Mouse (Mus musculus) liver, embryonic 11.5 days (tissue): ENCODE data around the gene Bag2. TPM values are rescaled to one million over a fixed set of nuclear protein-coding genes. Genes with fewer than 3 reads are reported as not detected.

Source experiments
- polyA plus RNA-seq: library from polyadenylated mRNA; unstranded; fragments of >200 nt; fragmentation: Nextera tagmentation; extraction: Ambion mirVana; gene quantifications from 2 replicates; pipeline ENCODE4 v1.2.1, GENCODE M21; 2014

Gene Bag2
- polyA plus RNA-seq, 1 experiment from 2014 or later: 103 TPM

Other genes with a start within 250 kb of the Bag2 start
- gene Prim2, start 88.0 kb downstream of the Bag2 start, polyA plus RNA-seq: 62.7 and 65.4 TPM in 2 replicates
- gene Rab23, start 37.9 kb downstream of the Bag2 start, polyA plus RNA-seq: 10.1 and 11.6 TPM in 2 replicates
- gene Zfp451, start 56.8 kb upstream of the Bag2 start, polyA plus RNA-seq: 20.4 and 24.7 TPM in 2 replicates
- 2.3 and 2.4 TPM in 2 replicates for gene Bend6, start 150.0 kb upstream of the Bag2 start, polyA plus RNA-seq
- 9.4 and 9.5 TPM in 2 replicates for gene Dst, start 150.4 kb upstream of the Bag2 start, polyA plus RNA-seq